Mouse (Mus musculus): ENCODE results near the gene Synm.

Synm gene

DNA sequence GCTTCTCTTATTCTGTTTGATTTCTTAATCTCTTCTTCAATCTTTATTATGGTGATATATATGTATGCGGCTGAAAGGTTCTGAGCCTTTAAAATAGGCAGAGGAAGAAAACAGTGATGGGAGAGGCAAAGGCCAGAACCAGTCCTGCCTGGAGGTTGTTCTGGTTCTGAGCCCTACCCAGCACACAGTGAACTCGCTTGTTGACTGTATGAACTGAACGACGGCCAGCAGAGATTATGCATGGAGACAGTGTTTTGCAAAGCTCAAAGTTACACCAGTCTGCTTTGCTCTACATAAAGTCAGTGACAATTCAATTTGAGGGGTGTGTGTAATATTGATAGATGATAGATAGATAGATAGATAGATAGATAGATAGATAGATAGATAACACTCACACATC lies 60.2 kb downstream of the Synm start:
- no peak for DNase-seq (ENCODE audit: low spot score)

- no peak for DNase-seq (ENCODE audit: low spot score)
Measured at GRCm38 (mm10) chr7:67697892-67698630, 61.5 kb downstream of the Synm start.

- no peak for DNase-seq (ENCODE audit: low spot score)
Measured at GRCm38 (mm10) chr7:67695906-67696305, 63.6 kb downstream of the Synm start.

- DNase-seq (ENCODE audit: low spot score), result no peak
Measured at GRCm38 (mm10) chr7:67692791-67693538, 66.6 kb downstream of the Synm start.

DNA sequence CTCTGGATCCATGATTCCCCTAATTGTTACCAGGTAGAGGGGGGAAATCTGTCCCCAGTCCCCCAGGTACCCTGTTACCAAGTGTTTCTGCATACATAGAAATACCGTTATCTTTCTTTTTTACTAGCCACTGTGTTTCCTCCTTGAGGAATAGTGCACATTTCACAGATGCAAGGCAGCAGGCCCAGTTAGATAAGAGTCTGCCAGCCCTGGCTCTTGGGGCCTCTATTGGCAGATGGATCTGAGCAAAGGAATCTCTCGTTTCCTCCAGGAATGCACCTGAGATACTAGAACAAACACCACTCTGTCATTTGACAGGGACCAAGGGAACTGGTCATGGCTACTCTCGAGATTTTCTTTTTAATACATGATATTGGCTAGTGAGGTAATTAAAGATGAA lies 67.4 kb downstream of the Synm start:
- no peak for DNase-seq (ENCODE audit: low spot score)

DNA sequence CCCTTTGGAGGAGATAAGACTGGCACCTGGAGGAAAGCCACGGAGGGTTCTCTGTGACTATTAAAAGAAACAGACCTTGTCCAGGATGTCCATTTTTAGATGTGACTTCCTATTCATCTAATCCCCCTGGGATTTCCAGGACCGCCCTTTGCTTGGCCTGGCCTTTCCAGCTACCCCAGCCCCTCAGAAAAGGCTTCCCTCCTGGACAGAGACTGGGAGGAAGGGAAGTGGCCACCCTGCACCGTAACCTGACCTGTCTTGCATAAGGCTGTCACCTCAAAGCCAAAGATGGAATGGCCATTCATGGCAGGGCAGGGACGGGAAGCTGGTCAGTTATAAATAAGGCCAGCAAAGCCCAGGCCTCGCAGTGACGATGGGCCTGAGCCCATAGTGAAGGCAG lies 68.5 kb downstream of the Synm start:
- DNase-seq (ENCODE audit: low spot score), result no peak

- DNase-seq (ENCODE audit: low spot score), result no peak
Measured at GRCm38 (mm10) chr7:67689793-67690192, 69.7 kb downstream of the Synm start.

GRCm38 (mm10) chr7:67688281-67688680 lies 71.3 kb downstream of the Synm start:
- DNase-seq (ENCODE audit: low spot score), result no peak

- no peak for DNase-seq (ENCODE audit: low spot score)
Measured at GRCm38 (mm10) chr7:67686545-67686944, 73.0 kb downstream of the Synm start.

GRCm38 (mm10) chr7:67683006-67683405 lies 76.5 kb downstream of the Synm start:
- no peak for DNase-seq (ENCODE audit: low spot score)

- DNase-seq (ENCODE audit: low spot score), result no peak
Measured at GRCm38 (mm10) chr7:67681078-67681477, 78.5 kb downstream of the Synm start.
